ENCODE assay signal across 8 mouse cellular contexts in genomic region chr5:130023067-130023766, GRCm38 (mm10). TPM values are rescaled to one million over a fixed set of nuclear protein-coding genes. Genes with fewer than 3 reads are reported as not detected.
DNase-seq lines count a peak whose midpoint lies in the region; ATAC-seq and TF ChIP-seq lines count a peak whose summit lies in the region.

No protein-coding gene starts in this region.

- TF ChIP-seq EP300 in liver, postnatal 0 days (IDR thresholded peaks at IDR 0.05; ENCODE audit: low read depth) = no peak

- H3K4me2 ChIP-seq in heart, embryonic 14.5 days (ENCODE audit: low read length) = peak overlapping the region; percentile 66
- H3K4me2 ChIP-seq in forebrain, postnatal 0 days (ENCODE audit: low read depth) = peak overlapping the region; percentile 96
- peak overlapping the region; percentile 98 for H3K4me2 ChIP-seq in liver, postnatal 0 days (ENCODE audit: low read depth, low read length)

- in situ Hi-C loops in ES-E14 (cut with MboI; ENCODE audit: low sequenced_read_pairs in 2 of 2, unreplicated experiment in 2 of 2) = no loop called here

- ATAC-seq in heart, embryonic 14.5 days (ENCODE audit: insufficient number of reproducible peaks, insufficient read depth, low FRiP score, low read depth) = no peak
- no peak for ATAC-seq in forebrain, postnatal 0 days
- no peak for ATAC-seq in liver, postnatal 0 days

- no peak overlapping the region for H3K27ac ChIP-seq in heart, embryonic 14.5 days (replicated peaks in 1 of 2; ENCODE audit: control insufficient read depth in 1 of 2, insufficient read depth in 1 of 2, low read depth in 2 of 2, low read length in 2 of 2)
- H3K27ac ChIP-seq in ES-E14 (ENCODE audit: insufficient read depth, low read depth, low read length, poor library complexity, severe bottlenecking) = no peak overlapping the region
- H3K27ac ChIP-seq in forebrain, postnatal 0 days (ENCODE audit: low read depth, low read length) = peak overlapping the region; percentile 1; the same call in 1 of the 2 replicates
- peak overlapping the region; percentile 98 for H3K27ac ChIP-seq in liver, postnatal 0 days (ENCODE audit: low read depth)

- no peaks in the 10 kb centered on the region; the same call in 1 of the 2 replicates for H3K27me3 ChIP-seq in heart, embryonic 14.5 days (ENCODE audit: control insufficient read depth, insufficient read depth, low read length)
- H3K27me3 ChIP-seq in forebrain, postnatal 0 days (ENCODE audit: insufficient read depth, low read length) = no peaks in the 10 kb centered on the region
- H3K27me3 ChIP-seq in liver, postnatal 0 days (ENCODE audit: insufficient read depth, low read length) = no peaks in the 10 kb centered on the region

- no peak for TF ChIP-seq CTCF in forebrain, postnatal 0 days (IDR thresholded peaks at IDR 0.05; ENCODE audit: low read depth)
- TF ChIP-seq CTCF in liver, postnatal 0 days (IDR thresholded peaks at IDR 0.05; ENCODE audit: low read depth) = no peak

- intact Hi-C loops in heart, postnatal 36 days (cut with DNase I) = loop anchor here (1.0 to 2.0 kb wide), 3 partner anchors 15 to 140 kb away; no protein-coding TSS in a partner anchor

- WGBS in heart, embryonic 14.5 days = 41% methylated on average over 12 of the region's 12 CpGs
- whole genome bisulfite sequencing in forebrain, postnatal 0 days = 40% methylated on average over 12 of the region's 12 CpGs
- WGBS in liver, postnatal 0 days (ENCODE audit: insufficient replicate concordance) = 29% methylated on average over 12 of the region's 12 CpGs

- H3K4me3 ChIP-seq in heart, embryonic 14.5 days (ENCODE audit: control insufficient read depth in 1 of 2, insufficient read depth in 1 of 2, low read depth in 1 of 2, low read length in 2 of 2) = peak overlapping the region in 1 of 2 experiments; percentile 46; a peak in 2 of 4 replicates
- peak overlapping the region in 1 of 2 experiments; percentile 95; a peak in 2 of 4 replicates for H3K4me3 ChIP-seq in ES-E14 (ENCODE audit: insufficient read depth in 1 of 2, low read depth in 1 of 2, low read length in 2 of 2, poor library complexity in 1 of 2, severe bottlenecking in 1 of 2)
- H3K4me3 ChIP-seq in forebrain, postnatal 0 days (ENCODE audit: low read depth, low read length) = peak overlapping the region; percentile 58
- peak overlapping the region; percentile 77 for H3K4me3 ChIP-seq in liver, postnatal 0 days (ENCODE audit: low read depth, low read length)

- H3K9me3 ChIP-seq in heart, embryonic 14.5 days (ENCODE audit: control insufficient read depth, low read length) = no peaks in the 10 kb centered on the region
- no peaks in the 10 kb centered on the region for H3K9me3 ChIP-seq in ES-E14 (ENCODE audit: control insufficient read depth, insufficient read depth, low read depth, low read length)
- no peaks in the 10 kb centered on the region for H3K9me3 ChIP-seq in forebrain, postnatal 0 days (ENCODE audit: low read length)
- H3K9me3 ChIP-seq in liver, postnatal 0 days (ENCODE audit: low read length) = no peaks in the 10 kb centered on the region

- peak overlapping the region; percentile 56 for H3K9ac ChIP-seq in heart, embryonic 14.5 days (ENCODE audit: low read length)
- H3K9ac ChIP-seq in ES-E14 (ENCODE audit: insufficient read depth, low read depth, low read length, poor library complexity, severe bottlenecking) = no peak overlapping the region
- H3K9ac ChIP-seq in forebrain, postnatal 0 days = peak overlapping the region; percentile 66; the same call in 1 of the 2 replicates
- peak overlapping the region; percentile 89 for H3K9ac ChIP-seq in liver, postnatal 0 days (replicated peaks)

- no peaks in the 10 kb centered on the region for H3K36me3 ChIP-seq in heart, embryonic 14.5 days (ENCODE audit: control insufficient read depth, insufficient read depth, low read length)
- H3K36me3 ChIP-seq in ES-E14 (ENCODE audit: control insufficient read depth, insufficient read depth, low read length, poor library complexity, severe bottlenecking) = peaks cover 5% of the 10 kb centered on the region; the same call in 1 of the 2 replicates
- H3K36me3 ChIP-seq in forebrain, postnatal 0 days (ENCODE audit: insufficient read depth) = no peaks in the 10 kb centered on the region
- peaks cover 15% of the 10 kb centered on the region for H3K36me3 ChIP-seq in liver, postnatal 0 days (replicated peaks; ENCODE audit: insufficient read depth, low read length)

- H3K4me1 ChIP-seq in heart, embryonic 14.5 days (ENCODE audit: control insufficient read depth in 2 of 2, insufficient read depth in 2 of 2, low read length in 2 of 2) = peaks cover 5 to 9% of the 10 kb centered on the region in 2 experiments
- peaks cover 0 to 10% of the 10 kb centered on the region in 2 experiments; a peak in 2 of 4 replicates for H3K4me1 ChIP-seq in ES-E14 (ENCODE audit: control insufficient read depth in 2 of 2, insufficient read depth in 2 of 2, low read length in 2 of 2, poor library complexity in 1 of 2)
- peaks cover 3% of the 10 kb centered on the region; the same call in 1 of the 2 replicates for H3K4me1 ChIP-seq in forebrain, postnatal 0 days (ENCODE audit: insufficient read depth)
- H3K4me1 ChIP-seq in liver, postnatal 0 days (ENCODE audit: insufficient read depth) = peaks cover 5% of the 10 kb centered on the region; the same call in 1 of the 2 replicates

- DNase-seq in heart, postnatal 36 days = no peak
- DNase-seq in ES-E14 (ENCODE audit: low read depth, low spot score) = no peak
- DNase-seq in forebrain, postnatal 0 days = no peak
- DNase-seq in liver, postnatal 0 days = no peak
- DNase-seq in adrenal gland, postnatal 14 days = no peak
- DNase-seq in retina, postnatal 1 day = no peak
- DNase-seq in right cerebral cortex, postnatal 36 days (ENCODE audit: low spot score in 2 of 2) = no peak

TF ChIP-seq in ES-E14, 5 proteins besides CTCF, POLR2A, EP300 and RAD21:
- TF ChIP-seq MAFK (IDR thresholded peaks at IDR 0.05; ENCODE audit: insufficient read depth, low read depth, low read length) = no peak
- TF ChIP-seq ZNF384 (IDR thresholded peaks at IDR 0.05; ENCODE audit: low read depth, low read length) = 0 out of 2 replicates have a peak, but pooled peaks have one; percentile 38

RNA-seq across cellular contexts. Expression of gene Asl, which starts 5.8 kb away (rescaled TPM):
- polyA plus RNA-seq in heart, embryonic 14.5 days (2014; fragmentation: Nextera tagmentation; extraction: Ambion mirVana) = 16.4 and 19.3 TPM in 2 replicates
- 1 to 10 TPM; 8.4 to 9.1 TPM for total RNA-seq in heart, postnatal 36 days (2021)
- total RNA-seq in ES-E14 (2012; rRNA removed) = 27.2 and 31.8 TPM in 2 replicates
- 28.7 and 33.2 TPM in 2 replicates for total RNA-seq in forebrain, postnatal 0 days (2014; rRNA removed)
- 32.5 and 39.3 TPM in 2 replicates for polyA plus RNA-seq in forebrain, postnatal 0 days (2015; fragmentation: Nextera tagmentation; extraction: Ambion mirVana)
- 291 and 304 TPM in 2 replicates for polyA plus RNA-seq in liver, postnatal 0 days (2015; fragmentation: Nextera tagmentation; extraction: Ambion mirVana)
- 131 and 168 TPM in 2 replicates for total RNA-seq in adrenal gland, postnatal 14 days (2021)

RNA-seq across cellular contexts. Expression of gene Crcp, which starts 5.9 kb away (rescaled TPM):
- 15.1 and 16.3 TPM in 2 replicates for polyA plus RNA-seq in heart, embryonic 14.5 days (2014; fragmentation: Nextera tagmentation; extraction: Ambion mirVana)
- 10 to 100 TPM; 14.2 to 14.4 TPM for total RNA-seq in heart, postnatal 36 days (2021)
- total RNA-seq in ES-E14 (2012; rRNA removed) = 21.1 and 30.8 TPM in 2 replicates
- 63.2 and 69.1 TPM in 2 replicates for total RNA-seq in forebrain, postnatal 0 days (2014; rRNA removed)
- polyA plus RNA-seq in forebrain, postnatal 0 days (2015; fragmentation: Nextera tagmentation; extraction: Ambion mirVana) = 87.1 and 91.2 TPM in 2 replicates
- 19.3 and 20.8 TPM in 2 replicates for polyA plus RNA-seq in liver, postnatal 0 days (2015; fragmentation: Nextera tagmentation; extraction: Ambion mirVana)
- total RNA-seq in adrenal gland, postnatal 14 days (2021) = 35.9 and 38.6 TPM in 2 replicates

RNA-seq across cellular contexts. Expression of gene Gusb, which starts 20.4 kb away (rescaled TPM):
- polyA plus RNA-seq in heart, embryonic 14.5 days (2014; fragmentation: Nextera tagmentation; extraction: Ambion mirVana) = 49.2 and 54.2 TPM in 2 replicates
- total RNA-seq in heart, postnatal 36 days (2021) = 10 to 100 TPM; 13.3 to 15.6 TPM
- 29.0 and 53.5 TPM in 2 replicates for total RNA-seq in ES-E14 (2012; rRNA removed)
- 17.2 and 19.9 TPM in 2 replicates for total RNA-seq in forebrain, postnatal 0 days (2014; rRNA removed)
- polyA plus RNA-seq in forebrain, postnatal 0 days (2015; fragmentation: Nextera tagmentation; extraction: Ambion mirVana) = 27.7 and 29.3 TPM in 2 replicates
- 26.3 and 29.3 TPM in 2 replicates for polyA plus RNA-seq in liver, postnatal 0 days (2015; fragmentation: Nextera tagmentation; extraction: Ambion mirVana)
- total RNA-seq in adrenal gland, postnatal 14 days (2021) = 40.0 and 41.2 TPM in 2 replicates

RNA-seq across cellular contexts. Expression of gene Tpst1, which starts 49.9 kb away (rescaled TPM):
- 23.0 and 24.5 TPM in 2 replicates for polyA plus RNA-seq in heart, embryonic 14.5 days (2014; fragmentation: Nextera tagmentation; extraction: Ambion mirVana)
- 10 to 100 TPM; 12.0 to 12.8 TPM for total RNA-seq in heart, postnatal 36 days (2021)
- total RNA-seq in ES-E14 (2012; rRNA removed) = 51.4 and 59.9 TPM in 2 replicates
- total RNA-seq in forebrain, postnatal 0 days (2014; rRNA removed) = 50.7 and 55.3 TPM in 2 replicates
- polyA plus RNA-seq in forebrain, postnatal 0 days (2015; fragmentation: Nextera tagmentation; extraction: Ambion mirVana) = 50.3 and 55.4 TPM in 2 replicates
- 23.8 and 26.0 TPM in 2 replicates for polyA plus RNA-seq in liver, postnatal 0 days (2015; fragmentation: Nextera tagmentation; extraction: Ambion mirVana)
- 32.5 and 35.5 TPM in 2 replicates for total RNA-seq in adrenal gland, postnatal 14 days (2021)

Comparison
In these comparisons a context has a peak if more than half of its experiments do, and no peak if none do; other contexts are left out.
1. H3K27ac ChIP-seq: peak in forebrain, postnatal 0 days (single experiment) and liver, postnatal 0 days (single experiment); none in heart, embryonic 14.5 days (0 of 2) and ES-E14 (single experiment).
2. Peak in every context shown above with its lines, with median percentiles within 50 percentile points of each other: H3K4me2 ChIP-seq.